Mouse (Mus musculus): ENCODE data around the gene Dus3l.

DNA sequence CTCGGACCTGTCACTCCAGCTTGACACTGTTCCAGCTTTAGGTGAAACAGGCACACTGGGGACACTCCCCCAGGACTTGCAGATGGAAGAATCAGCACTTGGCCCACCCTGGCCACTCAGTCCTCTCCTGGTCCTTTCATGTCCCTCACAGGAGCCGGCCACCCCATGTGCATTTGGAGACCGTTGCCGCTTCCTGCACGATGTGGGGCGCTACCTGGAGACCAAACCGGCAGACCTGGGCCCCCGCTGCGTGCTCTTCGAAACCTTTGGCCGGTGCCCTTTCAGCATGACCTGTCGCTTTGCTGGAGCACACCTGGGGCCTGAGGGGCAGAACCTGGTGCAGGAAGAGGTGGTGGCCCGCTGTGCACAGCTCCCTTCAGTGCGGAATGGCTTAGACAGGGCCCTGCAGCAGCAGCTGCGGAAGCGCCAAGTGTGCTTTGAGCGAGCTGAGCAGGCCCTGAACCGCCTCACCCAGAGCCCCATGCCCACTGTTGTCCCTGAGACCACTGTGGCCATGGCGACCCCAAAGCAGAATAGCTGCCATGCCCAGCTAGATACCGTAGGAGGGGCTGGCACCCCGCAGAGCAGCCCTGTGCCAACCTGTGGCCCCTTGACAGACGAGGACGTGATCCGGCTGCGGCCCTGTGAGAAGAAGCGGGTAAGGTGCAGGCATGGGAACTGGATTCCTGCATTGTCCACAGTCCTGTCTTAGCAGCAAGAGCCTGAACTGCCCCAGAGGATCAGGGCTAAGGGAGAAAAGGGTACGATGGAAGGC is 2.3 kb downstream of the Dus3l start:
- no peak for TF ChIP-seq EP300 (IDR thresholded peaks at IDR 0.05; ENCODE audit: insufficient read depth, low read depth, low read length)
- TF ChIP-seq CTCF (IDR thresholded peaks at IDR 0.05): no peak
- TF ChIP-seq POLR2A (IDR thresholded peaks at IDR 0.05; ENCODE audit: insufficient read depth, low read depth, low read length): no peak
